Mouse (Mus musculus): ENCODE measurements around the gene Nbeal2.

Nbeal2 gene

DNA sequence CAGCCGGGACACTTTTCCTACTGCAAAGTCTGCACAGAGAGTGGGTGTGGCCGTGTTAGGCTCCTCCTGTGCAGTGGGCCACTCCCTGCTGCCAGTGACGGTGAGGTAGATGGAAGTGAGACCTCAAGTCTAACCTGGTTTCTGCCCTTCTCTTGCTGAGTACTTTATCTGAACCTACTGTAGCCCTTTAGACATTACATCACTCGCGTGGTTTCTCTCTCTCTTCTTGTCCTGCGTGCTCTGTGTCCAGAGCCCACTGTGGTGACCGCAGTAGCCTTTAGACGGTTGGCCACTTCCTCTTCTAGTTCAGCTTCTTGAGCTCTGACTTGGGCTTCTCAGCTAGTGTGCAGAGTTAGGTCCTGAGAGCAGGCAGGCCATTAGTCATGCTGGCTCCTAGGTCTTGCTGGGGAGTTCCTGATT is 22.5 kb upstream of the Nbeal2 start:
- no peak for DNase-seq (ENCODE audit: extremely low read depth, low read depth)

GRCm38 (mm10) chr9:110673107-110673752 is 19.3 kb upstream of the Nbeal2 start:
- no peak for DNase-seq (ENCODE audit: extremely low read depth, low read depth)

- no peak for DNase-seq (ENCODE audit: extremely low read depth, low read depth)
These were observed 18.6 kb upstream of the Nbeal2 start for GRCm38 (mm10) chr9:110672462-110673106.

GRCm38 (mm10) chr9:110669785-110670184 is 15.8 kb upstream of the Nbeal2 start:
- no peak for DNase-seq (ENCODE audit: extremely low read depth, low read depth)

GRCm38 (mm10) chr9:110668601-110669293 is 14.8 kb upstream of the Nbeal2 start:
- DNase-seq (ENCODE audit: extremely low read depth, low read depth), result peak; percentile 95

- no peak for DNase-seq (ENCODE audit: extremely low read depth, low read depth)
These were observed 13.4 kb upstream of the Nbeal2 start for GRCm38 (mm10) chr9:110667219-110667836.

DNA sequence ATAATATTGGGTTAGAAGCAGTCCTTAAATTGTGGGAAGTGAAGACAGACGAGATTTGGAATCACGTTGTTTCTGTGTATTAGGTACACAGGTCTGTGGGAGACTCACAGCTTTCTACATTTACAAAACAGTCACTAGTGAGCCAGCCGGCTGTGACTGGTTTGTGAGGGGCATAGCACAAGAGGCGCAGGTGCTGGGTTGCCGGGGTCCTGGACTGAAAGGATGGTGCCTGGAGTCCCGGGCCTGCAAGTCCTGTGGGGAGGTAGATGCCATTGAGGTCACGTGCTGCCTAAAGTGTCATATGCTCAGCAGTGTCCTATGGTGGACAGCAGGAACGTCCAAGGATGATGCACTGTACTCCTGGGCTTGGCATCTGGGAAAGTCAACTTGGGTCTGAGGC is 12.4 kb upstream of the Nbeal2 start:
- no peak for DNase-seq (ENCODE audit: extremely low read depth, low read depth)

DNA sequence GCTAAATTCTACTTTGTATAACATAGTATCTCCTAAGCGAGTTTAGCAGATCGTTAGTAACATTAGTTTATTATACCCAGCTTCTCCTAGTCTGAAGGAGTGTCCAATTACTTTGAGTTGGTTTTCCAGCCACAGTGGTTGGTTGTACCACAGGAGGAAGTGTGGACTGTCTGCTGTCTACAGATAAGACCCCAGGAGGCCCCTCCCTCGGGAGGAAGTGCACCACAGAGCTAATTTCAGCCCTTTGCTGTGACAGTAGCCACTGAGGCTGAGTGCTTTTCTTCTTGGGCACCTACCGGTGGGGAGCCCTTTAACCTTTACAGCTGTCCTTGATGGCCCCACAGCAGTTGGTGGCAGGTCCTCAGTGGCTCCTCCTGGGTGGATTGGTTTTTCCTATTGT is 12.0 kb upstream of the Nbeal2 start:
- DNase-seq (ENCODE audit: extremely low read depth, low read depth), result peak; percentile 95

DNA sequence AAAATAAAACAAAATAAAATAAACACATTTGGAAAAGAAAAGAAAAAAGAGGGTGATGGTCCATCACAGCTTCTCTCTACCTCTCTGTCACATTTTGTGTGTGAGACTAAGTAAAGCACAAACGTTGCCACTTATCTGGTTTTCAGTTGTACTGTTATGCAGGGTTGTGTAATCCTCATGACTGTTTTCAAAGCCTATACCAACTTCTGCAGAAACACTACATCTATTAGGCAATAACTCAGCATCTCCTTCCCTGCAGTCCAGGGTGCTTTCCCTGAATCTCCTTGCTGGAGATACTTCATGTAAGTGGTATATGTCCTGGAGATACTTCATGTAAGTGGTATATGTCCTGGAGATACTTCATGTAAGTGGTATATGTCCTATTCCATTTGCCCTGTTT is 8.9 kb upstream of the Nbeal2 start:
- DNase-seq (ENCODE audit: extremely low read depth, low read depth), result no peak

GRCm38 (mm10) chr9:110660856-110661612 is 7.1 kb upstream of the Nbeal2 start:
- DNase-seq (ENCODE audit: extremely low read depth, low read depth), result no peak

GRCm38 (mm10) chr9:110660208-110660607 is 6.2 kb upstream of the Nbeal2 start:
- no peak for DNase-seq (ENCODE audit: extremely low read depth, low read depth)

- DNase-seq (ENCODE audit: extremely low read depth, low read depth), result no peak
These were observed 5.6 kb upstream of the Nbeal2 start for GRCm38 (mm10) chr9:110659521-110659920.

GRCm38 (mm10) chr9:110657474-110658078 is 3.6 kb upstream of the Nbeal2 start:
- DNase-seq (ENCODE audit: extremely low read depth, low read depth), result peak; percentile 75

- peak; percentile 98 for DNase-seq (ENCODE audit: extremely low read depth, low read depth)
These were observed 2.6 kb upstream of the Nbeal2 start, which contains the start of gene Ccdc12 for GRCm38 (mm10) chr9:110656249-110657221. Gene Ccdc12, plus strand, starts transcription at chr9:110656503.

GRCm38 (mm10) chr9:110655651-110656007 is 1.7 kb upstream of the Nbeal2 start:
- no peak for DNase-seq (ENCODE audit: extremely low read depth, low read depth)

- no peak for DNase-seq (ENCODE audit: extremely low read depth, low read depth)
These were observed 1.0 kb upstream of the Nbeal2 start for GRCm38 (mm10) chr9:110654726-110655650.

GRCm38 (mm10) chr9:110652963-110653654 is 852 bp downstream of the Nbeal2 start:
- no peak for DNase-seq (ENCODE audit: extremely low read depth, low read depth)

Data from MEL-GATA-1-ER (cell line).